In genomic region chr17:75391429-75392192, GRCm38 (mm10) we compare ENCODE assay signal across 22 mouse cellular contexts. TPM values are rescaled to one million over a fixed set of nuclear protein-coding genes. Genes with fewer than 3 reads are reported as not detected.
DNase-seq lines count a peak whose midpoint lies in the region; ATAC-seq and TF ChIP-seq lines count a peak whose summit lies in the region.
"Had no signal": no experiment of that assay in that cellular context is flagged by ENCODE, and none has a peak within 500 bp of the region (broad histone marks: within the 10 kb centered on the region; RNA-seq: fewer than 3 reads in every experiment).

No protein-coding gene starts in this region.

- no peak overlapping the region for H3K4me3 ChIP-seq in heart, adult 2 months
- H3K4me3 ChIP-seq in intestine, embryonic 16.5 days (ENCODE audit: low read length) = no peak overlapping the region
- no peak overlapping the region for H3K4me3 ChIP-seq in small intestine, adult 2 months (ENCODE audit: low read depth, low read length)
- no peak overlapping the region for H3K4me3 ChIP-seq in hindbrain, embryonic 12.5 days
- H3K4me3 ChIP-seq: embryonic facial prominence, embryonic 12.5 days; forebrain, embryonic 15.5 days; heart, embryonic 10.5 days; hindbrain, embryonic 13.5 days had no signal

- no peaks in the 10 kb centered on the region for H3K79me2 ChIP-seq in heart, adult 2 months (replicated peaks; ENCODE audit: control insufficient read depth, insufficient read depth, low read length)

- peak; percentile 95 for ATAC-seq in intestine, embryonic 16.5 days
- ATAC-seq in hindbrain, embryonic 12.5 days (ENCODE audit: low FRiP score) = no peak
- ATAC-seq: activated CD4-positive, CD25-positive, alpha-beta regulatory T cell, adult 4 months; forebrain, embryonic 15.5 days; hindbrain, postnatal 0 days; Patski had no signal

- no peak for TF ChIP-seq CTCF in heart, adult 2 months (IDR thresholded peaks at IDR 0.05)
- TF ChIP-seq CTCF in small intestine, adult 2 months (IDR thresholded peaks at IDR 0.05; ENCODE audit: extremely low read depth, insufficient read length, insufficient replicate concordance, low read depth, low read length) = no peak

- intact Hi-C loops in heart, adult 2 months (cut with DNase I) = no loop called here

- peak; percentile 48 for DNase-seq in heart, adult 11 months
- DNase-seq in heart, adult 2 months = no peak
- no peak for DNase-seq in ovary, postnatal 10 days (ENCODE audit: low spot score)
- DNase-seq in natural killer cell, adult 2 months (ENCODE audit: low spot score in 2 of 2) = no peak
- DNase-seq: adrenal gland, adult 2 months; adrenal gland, postnatal 25 days; cerebellum, adult 11 months; cerebellum, adult 8-10 months; cerebellum, postnatal 14 days; gastrocnemius, postnatal 10 days; heart, postnatal 10 days; kidney, adult 11 months had no signal

- no peak for TF ChIP-seq POLR2A in heart, adult 2 months (IDR thresholded peaks at IDR 0.05; ENCODE audit: insufficient read depth, low read depth, low read length)
- TF ChIP-seq POLR2A in small intestine, adult 2 months (IDR thresholded peaks at IDR 0.05; ENCODE audit: low read depth, low read length) = no peak

- H3K9ac ChIP-seq in heart, adult 2 months (ENCODE audit: low read depth, low read length) = no peak overlapping the region
- no peak overlapping the region for H3K9ac ChIP-seq in intestine, embryonic 16.5 days (ENCODE audit: low read depth, low read length)
- H3K9ac ChIP-seq in hindbrain, embryonic 12.5 days = no peak overlapping the region
- H3K9ac ChIP-seq: embryonic facial prominence, embryonic 12.5 days; forebrain, embryonic 15.5 days; hindbrain, embryonic 13.5 days had no signal

- H3K4me2 ChIP-seq in intestine, embryonic 16.5 days (ENCODE audit: low read depth, low read length) = no peak overlapping the region
- H3K4me2 ChIP-seq in hindbrain, embryonic 12.5 days (replicated peaks) = no peak overlapping the region
- H3K4me2 ChIP-seq: embryonic facial prominence, embryonic 12.5 days; forebrain, embryonic 15.5 days; hindbrain, embryonic 13.5 days had no signal

- 73% methylated on average over 6 of the region's 6 CpGs for WGBS in heart, adult 2 months
- WGBS in intestine, embryonic 16.5 days = 79% methylated on average over 6 of the region's 6 CpGs
- 44% methylated on average over 6 of the region's 6 CpGs for WGBS in small intestine, adult 2 months
- WGBS in hindbrain, embryonic 12.5 days = 90% methylated on average over 6 of the region's 6 CpGs

- no peaks in the 10 kb centered on the region for H3K9me3 ChIP-seq in intestine, embryonic 16.5 days (ENCODE audit: control insufficient read depth, low read length)
- no peaks in the 10 kb centered on the region for H3K9me3 ChIP-seq in hindbrain, embryonic 12.5 days (replicated peaks)
- H3K9me3 ChIP-seq: embryonic facial prominence, embryonic 12.5 days; forebrain, embryonic 15.5 days; heart, embryonic 10.5 days; hindbrain, embryonic 13.5 days had no signal

- no peak overlapping the region for H3K27ac ChIP-seq in heart, adult 2 months
- H3K27ac ChIP-seq in intestine, embryonic 16.5 days (ENCODE audit: low read length) = peak overlapping the region; percentile 12
- peak overlapping the region; percentile 91 for H3K27ac ChIP-seq in small intestine, adult 2 months (ENCODE audit: insufficient read depth, low read depth, low read length)
- no peak overlapping the region for H3K27ac ChIP-seq in hindbrain, embryonic 12.5 days
- H3K27ac ChIP-seq: embryonic facial prominence, embryonic 12.5 days; forebrain, embryonic 15.5 days; heart, embryonic 10.5 days; hindbrain, embryonic 13.5 days; hindbrain, postnatal 0 days had no signal

- H3K4me1 ChIP-seq in heart, adult 2 months (ENCODE audit: control insufficient read depth, insufficient read depth, low read length) = no peaks in the 10 kb centered on the region
- H3K4me1 ChIP-seq in intestine, embryonic 16.5 days (ENCODE audit: control insufficient read depth, insufficient read depth, low read length) = no peaks in the 10 kb centered on the region
- H3K4me1 ChIP-seq in small intestine, adult 2 months (ENCODE audit: control insufficient read depth, insufficient read depth, insufficient read length, low read length) = peaks cover 12% of the 10 kb centered on the region
- H3K4me1 ChIP-seq in hindbrain, embryonic 12.5 days = no peaks in the 10 kb centered on the region
- H3K4me1 ChIP-seq: embryonic facial prominence, embryonic 12.5 days; forebrain, embryonic 15.5 days; heart, embryonic 10.5 days; hindbrain, embryonic 13.5 days had no signal

- TF ChIP-seq EP300 in heart, adult 2 months (IDR thresholded peaks at IDR 0.05; ENCODE audit: insufficient read depth, low read depth, low read length) = no peak

- no peaks in the 10 kb centered on the region for H3K27me3 ChIP-seq in heart, adult 2 months (ENCODE audit: control insufficient read depth, insufficient read depth, low read length)
- H3K27me3 ChIP-seq in intestine, embryonic 16.5 days (replicated peaks; ENCODE audit: control insufficient read depth, insufficient read depth, low read length) = no peaks in the 10 kb centered on the region
- no peaks in the 10 kb centered on the region for H3K27me3 ChIP-seq in small intestine, adult 2 months (ENCODE audit: control insufficient read depth, insufficient read depth, low read length)
- no peaks in the 10 kb centered on the region for H3K27me3 ChIP-seq in hindbrain, embryonic 12.5 days
- H3K27me3 ChIP-seq: embryonic facial prominence, embryonic 12.5 days; forebrain, embryonic 15.5 days; hindbrain, embryonic 13.5 days; Patski had no signal

- no peaks in the 10 kb centered on the region for H3K36me3 ChIP-seq in heart, adult 2 months (ENCODE audit: control insufficient read depth, insufficient read depth, low read length)
- H3K36me3 ChIP-seq in intestine, embryonic 16.5 days (ENCODE audit: control insufficient read depth, insufficient read depth, low read length) = peaks cover 5% of the 10 kb centered on the region; the same call in 1 of the 2 replicates
- 0 out of 2 replicates have a peak, but pooled peaks cover 1% of the 10 kb centered on the region for H3K36me3 ChIP-seq in small intestine, adult 2 months (ENCODE audit: control insufficient read depth, insufficient read depth, low read length)
- H3K36me3 ChIP-seq in hindbrain, embryonic 12.5 days = no peaks in the 10 kb centered on the region
- H3K36me3 ChIP-seq: forebrain, embryonic 15.5 days; hindbrain, embryonic 13.5 days had no signal

RNA-seq across cellular contexts. Expression of gene Rasgrp3, which starts 44.1 kb away (rescaled TPM):
- 10 to 100 TPM; 27.2 to 27.4 TPM for total RNA-seq in heart, adult 2 months (2021)
- 10.4 and 28.1 TPM in 2 replicates for polyA plus RNA-seq in heart, adult 2 months (2012; rRNA removed)
- 9.5 and 10.7 TPM in 2 replicates for polyA plus RNA-seq in intestine, embryonic 16.5 days (2015; fragmentation: Nextera tagmentation; extraction: Ambion mirVana)
- polyA plus RNA-seq in small intestine, adult 2 months (2012; rRNA removed) = 0.61 and 0.66 TPM in 2 replicates
- polyA plus RNA-seq in hindbrain, embryonic 12.5 days (2016; fragmentation: Nextera tagmentation; extraction: Ambion mirVana) = 7.2 and 8.0 TPM in 2 replicates

Comparison
In these comparisons a context has a peak if more than half of its experiments do, and no peak if none do; other contexts are left out.
1. H3K27ac ChIP-seq: peak in intestine, embryonic 16.5 days (single experiment) and small intestine, adult 2 months (single experiment); none in heart, adult 2 months (single experiment) and hindbrain, embryonic 12.5 days (single experiment).